Mouse (Mus musculus) NIH3T3 (cell line): ENCODE measurements at regions not wholly inside any gene's neighbourhood (a gene's known extent, or its start where the extent isn't known, plus 50 kb on each side); places are given as distances from the start of the nearest gene placed in this dataset.
"Not testable (repeated sequence)": the region's sequence is repeated elsewhere in the genome, so short reads cannot be mapped to it uniquely, and the experiment has no call there.

Source experiments
- DNase-seq: peaks from one replicate; pipeline ENCODE4 v3.0.0-alpha.2; 2012; ENCODE audit warnings: low read depth

- not testable (repeated sequence) for DNase-seq
Observed at GRCm38 (mm10) chr8:118209301-118209700, 74.2 kb upstream of the Cdh13 start.

- no peak for DNase-seq
Observed at GRCm38 (mm10) chr8:118190866-118191265, 92.7 kb upstream of the Cdh13 start.

- DNase-seq, result no peak
Observed at GRCm38 (mm10) chr8:118189226-118189625, 94.3 kb upstream of the Cdh13 start.

- DNase-seq, result no peak
Observed at GRCm38 (mm10) chr8:118169001-118169413, 114.5 kb upstream of the Cdh13 start.

- no peak for DNase-seq
Observed at GRCm38 (mm10) chr8:118162171-118162570, 121.4 kb upstream of the Cdh13 start.

- no peak for DNase-seq
Observed at GRCm38 (mm10) chr8:118147359-118148205, 136.0 kb upstream of the Cdh13 start.

GRCm38 (mm10) chr8:118144546-118144945, 139.0 kb upstream of the Cdh13 start:
- DNase-seq, result no peak

GRCm38 (mm10) chr8:118142311-118142710, 141.2 kb upstream of the Cdh13 start:
- no peak for DNase-seq

- no peak for DNase-seq
Observed at GRCm38 (mm10) chr8:118139928-118140327, 143.6 kb upstream of the Cdh13 start.

- no peak for DNase-seq
Observed at GRCm38 (mm10) chr8:118137846-118138245, 145.7 kb upstream of the Cdh13 start.

GRCm38 (mm10) chr8:118124993-118125392, 158.5 kb upstream of the Cdh13 start:
- DNase-seq, result no peak

- DNase-seq, result no peak
Observed at GRCm38 (mm10) chr8:118114253-118114652, 169.3 kb upstream of the Cdh13 start.

- DNase-seq, result no peak
Observed at GRCm38 (mm10) chr8:118104464-118105050, 179.0 kb upstream of the Cdh13 start.

GRCm38 (mm10) chr8:118101346-118101745, 182.2 kb upstream of the Cdh13 start:
- no peak for DNase-seq

GRCm38 (mm10) chr8:118062736-118063135, 220.8 kb upstream of the Cdh13 start:
- DNase-seq, result no peak

- DNase-seq, result no peak
Observed at GRCm38 (mm10) chr8:118056781-118057180, 226.8 kb upstream of the Cdh13 start.

- DNase-seq, result no peak
Observed at GRCm38 (mm10) chr8:118055536-118055935, 228.0 kb upstream of the Cdh13 start.

- DNase-seq, result no peak
Observed at GRCm38 (mm10) chr8:118050386-118050785, 233.1 kb upstream of the Cdh13 start.

GRCm38 (mm10) chr8:118042253-118042860, 240.6 kb upstream of the Mphosph6 start:
- no peak for DNase-seq

- peak; percentile 3 for DNase-seq
Observed at GRCm38 (mm10) chr8:118041253-118041652, 239.5 kb upstream of the Mphosph6 start.

GRCm38 (mm10) chr8:118037801-118038200, 236.1 kb upstream of the Mphosph6 start:
- DNase-seq, result no peak

- no peak for DNase-seq
Observed at GRCm38 (mm10) chr8:118034051-118034450, 232.3 kb upstream of the Mphosph6 start.

- DNase-seq, result no peak
Observed at GRCm38 (mm10) chr8:118031406-118031805, 229.7 kb upstream of the Mphosph6 start.
